Mouse (Mus musculus) gastrocnemius, postnatal 25 days (tissue): Measurements from ENCODE around the gene Lrfn1. TPM values are rescaled to one million over a fixed set of nuclear protein-coding genes. Genes with fewer than 3 reads are reported as not detected.
"Not testable (repeated sequence)": the region's sequence is repeated elsewhere in the genome, so short reads cannot be mapped to it uniquely, and the experiment has no call there.

Source experiments
- DNase-seq: peaks from one replicate; pipeline ENCODE4 v3.0.0; 2022
- total RNA-seq, 2 experiments: library from RNA; stranded (reverse); gene quantifications; 1 replicate in 1 of 2; 2 replicates in 1 of 2; pipeline ENCODE4 v1.2.3; 2021

Lrfn1 gene
- total RNA-seq, 2 experiments from 2014 or later = 0.23 to 0.38 TPM

DNA sequence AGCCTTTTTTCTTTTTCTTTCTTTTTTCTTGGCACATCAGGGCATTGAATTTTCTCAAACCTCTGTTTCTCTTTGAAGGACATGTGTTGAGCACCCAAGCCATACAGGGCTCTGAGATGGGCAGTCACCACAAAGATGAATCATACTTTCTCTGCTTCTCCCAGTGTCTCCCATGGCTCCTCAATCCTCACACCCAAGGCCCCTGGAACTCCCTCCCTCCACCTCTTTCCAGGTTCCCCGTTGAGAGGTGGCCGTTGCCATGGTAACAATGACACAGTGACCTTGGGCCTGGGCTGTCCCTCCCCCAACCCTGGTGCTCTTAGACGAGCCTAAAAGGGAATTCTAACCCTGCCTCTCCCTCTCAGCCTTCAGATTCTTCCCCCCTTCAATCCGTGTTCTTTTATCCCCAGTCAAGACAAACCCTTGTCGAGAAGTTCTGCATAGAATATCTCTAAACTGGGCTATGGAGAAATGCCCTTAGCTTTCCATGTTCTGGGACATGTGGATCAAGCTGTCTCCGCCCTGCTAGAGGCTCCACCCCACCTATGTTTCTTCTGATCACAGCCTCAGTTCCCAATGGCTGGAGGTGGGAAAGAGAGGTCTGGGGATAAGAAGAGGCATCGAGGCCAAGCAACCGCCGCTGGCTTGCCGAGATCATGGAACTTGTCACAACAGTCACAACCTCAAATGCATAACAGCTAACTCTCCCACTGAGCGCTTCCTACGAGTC, 4.5 kb upstream of the Lrfn1 start:
- no peak for DNase-seq

DNA sequence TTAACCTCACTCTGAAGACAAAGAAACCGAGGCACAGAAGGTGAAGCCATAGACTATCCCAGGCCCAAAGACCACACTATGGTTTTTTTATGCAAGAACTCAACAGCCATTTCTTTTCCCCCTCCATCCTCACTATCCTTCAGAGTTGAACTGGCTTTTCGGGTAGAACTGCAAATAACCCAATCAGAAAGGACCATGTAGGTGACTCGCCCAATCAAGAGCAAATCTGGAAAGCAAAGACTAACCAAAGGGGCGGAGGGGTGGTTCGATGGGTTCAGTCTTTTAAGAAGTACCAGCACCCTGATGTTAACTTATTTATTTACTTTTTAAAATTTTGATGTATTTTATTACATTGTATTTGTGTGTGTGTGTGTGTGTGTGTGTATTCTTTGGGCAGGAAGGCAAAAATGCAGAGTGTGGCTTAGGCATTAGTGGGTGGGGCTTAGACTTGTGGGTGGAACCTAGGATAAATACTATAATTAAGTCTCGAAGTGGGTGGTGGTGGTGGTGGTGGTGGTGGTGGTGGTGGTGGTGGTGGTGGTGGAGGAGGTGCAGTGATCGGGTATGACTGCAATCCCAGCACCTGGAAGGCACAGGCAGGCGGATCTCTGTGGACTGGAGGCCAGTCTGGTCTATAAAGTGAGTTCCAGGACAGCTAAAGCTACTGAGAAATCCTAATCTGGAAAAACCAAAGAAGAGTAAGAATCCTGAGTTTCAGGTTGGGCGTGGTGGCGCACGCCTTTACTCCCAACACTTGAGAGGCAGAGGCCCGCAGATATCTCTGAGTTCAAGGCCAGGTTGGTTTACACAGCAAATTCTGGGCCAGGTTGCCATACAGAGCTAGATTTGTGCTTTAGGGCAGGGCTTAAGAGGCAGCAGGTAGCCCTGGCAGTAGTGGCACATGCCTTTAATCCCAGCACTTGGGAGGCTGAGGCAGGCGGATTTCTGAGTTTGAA, 3.6 kb upstream of the Lrfn1 start:
- no peak for DNase-seq

DNA sequence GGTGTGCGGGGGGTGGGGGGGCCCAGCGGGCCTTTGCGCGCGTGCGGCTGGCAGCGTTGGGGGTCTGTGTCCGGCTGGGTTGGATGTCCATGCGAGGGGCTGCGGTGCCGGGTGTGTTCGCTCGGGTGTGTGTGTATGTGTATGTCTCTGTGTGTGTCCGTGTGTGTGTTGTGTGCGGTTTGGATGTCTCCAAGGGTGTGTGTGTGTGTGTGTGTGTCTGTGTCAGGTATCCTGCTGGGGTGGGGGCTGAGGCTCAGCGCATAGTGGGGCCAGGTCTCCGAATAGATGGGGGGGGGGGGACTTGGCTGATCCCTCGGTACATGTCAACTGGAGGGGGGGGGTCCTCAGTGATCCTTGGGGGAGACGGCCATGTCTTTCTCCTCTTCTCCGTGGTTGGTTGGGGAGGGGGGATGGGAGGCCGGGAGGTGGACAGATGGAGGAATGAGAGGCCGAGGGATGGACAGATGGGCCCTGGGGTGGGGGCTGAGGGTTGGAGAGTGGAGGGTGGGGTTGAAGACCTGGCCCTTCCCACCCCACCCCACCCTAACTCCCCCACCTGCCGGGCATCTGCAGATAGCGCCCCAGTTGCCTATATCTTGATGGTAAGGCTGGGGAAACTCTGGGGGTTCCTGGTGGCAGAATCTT, 703 bp downstream of the Lrfn1 start:
- DNase-seq = no peak

DNA sequence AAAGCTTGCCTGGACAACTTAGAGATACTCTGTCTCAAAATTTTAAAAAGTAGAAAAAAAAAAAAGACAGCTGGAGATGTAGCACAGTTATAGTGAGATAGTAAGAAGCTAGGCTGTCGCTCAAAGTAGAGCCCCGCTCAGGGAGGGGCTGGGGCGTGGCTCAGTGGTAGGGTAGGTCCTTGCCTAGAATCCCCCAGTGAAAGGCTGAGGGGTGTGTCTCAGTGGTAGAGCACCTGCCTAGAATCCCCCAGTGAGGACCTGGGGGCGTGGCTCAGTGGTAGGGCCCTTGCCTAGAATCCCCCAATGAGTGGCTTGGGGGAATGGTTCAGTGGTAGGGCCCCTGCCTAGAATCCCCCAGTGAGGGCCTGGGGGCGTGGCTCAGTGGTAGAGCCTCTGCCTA, 8.6 kb downstream of the Lrfn1 start:
- DNase-seq = no peak

DNA sequence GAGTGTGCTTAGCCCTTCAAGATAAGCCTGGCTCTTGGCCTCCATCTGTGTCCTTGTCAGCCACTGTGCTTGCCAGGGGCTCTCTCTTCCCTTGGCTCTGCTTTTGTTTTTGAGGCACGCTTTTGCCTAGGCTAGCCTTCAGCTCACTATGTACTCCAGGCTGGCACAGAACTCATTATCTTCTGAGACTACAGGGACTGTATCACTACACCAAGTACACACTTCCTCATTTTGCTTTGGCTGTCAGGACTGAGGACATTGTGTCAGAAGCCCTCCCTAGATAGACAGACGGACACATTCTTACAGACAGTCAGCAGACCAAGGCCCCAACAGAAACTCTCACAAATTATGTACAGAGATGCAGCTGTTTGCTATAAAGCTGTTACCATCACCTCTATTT, 11.0 kb downstream of the Lrfn1 start:
- no peak for DNase-seq

DNA sequence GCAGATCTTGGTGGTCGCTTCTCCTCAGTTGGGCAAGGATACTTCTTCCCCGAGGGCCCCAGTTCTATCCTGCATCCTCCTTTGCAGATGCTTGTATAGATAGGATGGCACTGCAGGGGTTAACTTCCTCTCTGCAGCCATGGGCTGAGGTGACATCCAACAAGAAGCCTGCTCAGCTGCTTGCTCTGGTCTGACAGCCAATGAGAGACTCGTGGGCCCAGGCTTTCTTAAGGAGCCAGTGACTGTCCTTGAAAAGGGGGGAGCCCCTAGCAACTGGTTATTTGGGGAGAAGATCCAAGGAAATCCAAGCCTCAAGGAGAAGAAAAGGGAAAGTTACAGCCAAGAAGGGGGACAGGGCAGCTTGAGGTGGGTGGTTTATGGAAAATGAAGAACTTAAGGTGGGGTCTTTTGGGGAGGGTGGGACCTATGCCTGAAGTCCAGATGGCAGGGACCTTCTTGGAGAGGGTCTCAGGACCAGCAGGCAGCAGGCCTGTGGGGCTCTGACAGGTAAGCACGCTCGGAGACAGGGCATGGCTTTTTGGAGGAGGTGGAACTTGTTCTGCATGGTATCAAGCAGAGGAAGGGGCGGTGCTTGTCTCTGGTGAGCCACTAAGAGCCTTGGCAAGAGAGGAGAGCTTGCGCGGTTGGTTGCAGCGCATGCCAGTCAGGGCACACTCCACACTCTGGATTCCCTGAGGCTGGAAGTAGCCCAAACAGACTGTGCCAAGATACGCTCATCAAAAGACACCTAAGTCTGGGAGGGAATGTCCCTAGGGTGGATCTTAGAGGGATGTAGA, 12.8 kb downstream of the Lrfn1 start:
- no peak for DNase-seq

DNA sequence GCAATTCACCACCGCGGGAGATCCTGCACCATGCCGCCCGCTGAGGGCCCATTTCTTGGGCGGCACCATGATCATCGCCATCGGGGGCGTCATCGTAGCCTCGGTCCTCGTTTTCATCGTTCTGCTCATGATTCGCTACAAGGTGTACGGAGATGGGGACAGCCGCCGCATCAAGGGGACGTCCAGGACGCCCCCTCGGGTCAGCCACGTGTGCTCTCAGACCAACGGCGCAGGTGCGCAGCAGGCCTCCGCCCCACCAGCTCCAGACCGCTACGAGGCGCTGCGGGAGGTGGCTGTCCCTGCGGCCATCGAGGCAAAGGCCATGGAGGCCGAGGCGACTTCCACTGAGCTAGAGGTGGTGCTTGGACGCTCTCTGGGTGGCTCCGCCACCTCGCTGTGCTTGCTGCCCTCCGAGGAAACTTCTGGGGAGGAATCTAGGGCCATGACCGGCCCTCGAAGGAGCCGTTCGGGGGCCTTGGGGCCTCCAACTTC, 15.0 kb downstream of the Lrfn1 start:
- DNase-seq = no peak

DNA sequence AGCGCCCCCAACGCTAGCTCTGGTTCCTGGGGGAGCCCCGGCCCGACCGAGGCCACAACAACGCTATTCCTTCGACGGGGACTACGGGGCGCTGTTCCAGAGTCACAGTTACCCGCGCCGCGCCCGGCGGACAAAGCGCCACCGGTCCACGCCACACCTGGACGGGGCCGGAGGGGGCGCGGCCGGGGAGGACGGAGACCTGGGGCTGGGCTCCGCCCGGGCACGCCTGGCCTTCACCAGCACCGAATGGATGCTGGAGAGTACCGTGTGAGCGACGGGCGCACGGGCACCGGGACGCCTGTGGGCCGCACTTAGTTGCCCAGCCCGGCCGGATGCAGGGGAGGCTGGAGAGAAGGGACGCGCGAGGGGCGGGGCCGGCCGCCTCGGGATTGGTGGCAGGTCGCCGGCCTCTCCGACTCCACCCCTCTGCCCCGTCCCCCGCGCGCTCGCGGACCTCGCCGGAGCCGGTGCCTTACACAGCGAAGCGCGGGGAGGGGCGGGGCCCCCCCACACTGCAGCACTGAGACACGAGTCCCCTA, 15.5 kb downstream of the Lrfn1 start:
- DNase-seq = peak; percentile 19

DNA sequence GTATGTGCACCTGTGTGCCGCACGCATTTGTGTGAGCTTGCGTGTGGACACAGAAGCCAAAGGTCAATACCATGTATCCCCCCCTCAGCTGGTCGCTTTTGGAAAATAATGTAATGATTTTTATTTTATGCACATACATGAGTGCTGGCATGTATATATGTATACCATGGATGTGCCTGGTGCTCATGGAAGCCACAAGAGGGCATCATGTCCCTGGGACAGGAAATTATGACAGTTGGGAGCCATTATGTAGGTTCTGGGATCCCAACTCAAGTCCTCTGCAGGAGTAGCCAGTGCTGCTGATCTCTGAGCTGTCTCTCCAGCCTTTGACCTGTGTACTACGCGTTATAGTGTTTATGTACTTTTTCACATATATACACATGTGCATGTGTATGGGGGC, 24.4 kb downstream of the Lrfn1 start:
- no peak for DNase-seq

DNA sequence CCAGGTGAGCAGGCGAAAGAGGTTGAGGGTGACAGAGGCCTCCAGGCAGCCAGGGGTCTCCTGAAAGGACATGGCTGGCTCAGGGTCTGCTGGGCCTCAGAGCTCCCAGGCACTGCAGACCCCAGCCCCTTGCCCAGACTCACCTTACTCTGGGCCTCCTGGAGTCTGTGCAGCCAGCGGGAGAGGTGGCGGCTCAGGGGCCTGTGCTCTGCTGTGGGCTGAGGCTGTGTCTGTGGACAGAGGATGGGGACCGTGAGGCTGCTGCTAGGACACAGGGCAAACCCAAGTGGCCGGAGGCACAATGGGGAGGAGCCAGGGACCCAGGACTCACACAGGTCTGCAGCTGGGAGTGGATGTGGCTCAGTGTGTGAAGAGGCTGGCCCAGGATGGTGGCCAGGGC, 25.6 kb downstream of the Lrfn1 start:
- no peak for DNase-seq

DNA sequence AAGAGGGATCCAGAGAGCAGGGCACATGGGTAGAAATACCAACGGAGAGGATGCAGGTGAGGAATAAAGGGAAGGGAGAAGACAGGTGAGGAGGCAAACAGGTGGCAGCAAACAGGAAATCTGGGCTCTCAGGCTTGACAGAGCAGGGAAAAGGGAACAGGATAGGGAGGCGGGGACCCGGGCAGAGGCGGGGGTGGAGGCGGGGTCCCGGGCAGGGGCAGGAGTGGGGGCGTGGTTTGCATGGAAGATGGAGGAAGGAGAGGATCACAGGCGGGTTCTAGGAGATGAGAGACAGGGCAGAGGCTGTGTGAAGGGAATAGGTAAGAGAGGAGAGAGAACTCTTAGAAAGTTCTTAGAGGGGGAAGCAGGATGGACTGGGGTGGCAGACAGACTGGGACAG, 27.1 kb downstream of the Lrfn1 start:
- no peak for DNase-seq

DNA sequence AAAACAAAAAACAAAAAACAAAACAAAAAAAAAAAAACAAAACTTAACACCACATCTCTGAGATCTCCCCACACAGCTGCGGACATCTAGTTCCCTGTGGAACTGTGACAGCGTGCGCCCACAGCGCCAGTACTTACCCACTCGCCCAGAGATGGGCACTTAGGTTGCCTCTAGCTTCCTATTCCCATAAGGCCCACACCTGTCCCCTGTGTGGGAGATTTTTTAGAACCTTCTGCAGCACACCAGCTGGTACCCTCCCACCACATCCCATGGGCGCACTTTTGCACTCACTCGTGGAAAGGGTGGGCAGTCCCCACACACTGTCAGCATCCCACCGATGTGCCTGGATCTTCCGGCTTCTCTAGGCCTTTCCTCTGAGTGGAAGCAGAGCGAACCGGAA, 31.1 kb downstream of the Lrfn1 start:
- DNase-seq = no peak

DNA sequence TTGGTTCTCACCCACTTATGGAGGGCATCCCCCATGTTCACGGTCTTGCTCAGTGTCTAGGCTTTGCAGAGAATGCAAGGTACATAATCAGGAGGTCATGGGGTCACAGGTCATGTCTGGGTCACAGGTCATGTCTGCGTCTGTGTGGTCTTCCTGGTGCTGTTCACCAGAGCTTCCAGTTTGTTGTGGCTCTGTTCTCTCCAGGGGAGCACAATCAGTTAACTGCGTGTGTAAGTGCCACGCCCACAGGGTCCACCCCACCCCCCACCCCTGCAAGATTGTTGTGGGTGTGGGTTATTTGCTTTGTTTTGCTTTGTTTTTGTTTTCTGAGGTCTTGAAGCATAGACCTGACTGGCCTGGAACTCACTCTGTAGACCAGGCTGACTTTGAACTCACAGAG, 32.4 kb downstream of the Lrfn1 start:
- DNase-seq = no peak

DNA sequence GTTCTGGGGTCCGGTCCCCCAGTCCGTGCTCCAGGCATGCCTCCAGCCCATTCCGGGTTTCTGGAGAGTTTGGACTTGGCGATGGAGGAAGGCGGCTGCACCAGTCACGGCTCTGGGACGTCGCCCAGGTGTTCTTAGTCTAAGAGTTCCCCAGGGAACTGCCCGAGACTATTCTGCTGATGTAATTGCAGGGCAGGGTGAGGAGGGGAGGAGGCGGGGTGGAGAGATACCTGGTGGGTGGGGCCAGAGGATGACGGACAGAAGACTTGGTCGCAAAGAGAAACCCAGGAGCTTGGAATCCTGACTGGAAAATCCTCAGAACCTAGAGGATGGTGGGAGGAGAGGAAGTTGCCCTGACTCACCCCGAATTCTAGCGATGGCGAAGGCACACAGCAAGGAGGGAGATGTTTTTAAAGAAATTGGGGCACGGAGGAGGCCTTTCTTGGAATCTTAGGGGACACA, 36.3 kb downstream of the Lrfn1 start:
- DNase-seq = no peak

DNA sequence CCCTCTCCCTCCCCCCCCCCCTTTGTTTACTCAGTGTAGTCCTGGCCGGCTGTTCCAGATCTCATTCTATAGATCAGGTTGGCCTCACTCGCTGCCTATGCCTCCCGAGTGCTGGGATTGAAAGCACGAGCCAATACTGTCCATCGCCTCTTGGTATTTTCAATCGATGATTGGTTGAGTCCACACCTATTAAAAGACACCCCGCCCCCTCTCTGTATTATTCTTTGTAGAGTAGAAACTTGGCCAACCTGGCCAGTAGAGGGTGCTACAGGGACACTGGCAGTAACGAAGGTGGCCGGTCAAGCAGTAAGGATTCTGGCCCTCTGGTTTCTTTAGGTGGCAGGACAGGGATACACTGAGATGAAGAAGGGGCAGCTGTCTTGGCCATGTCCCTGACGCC, 38.6 kb downstream of the Lrfn1 start:
- DNase-seq = no peak

DNA sequence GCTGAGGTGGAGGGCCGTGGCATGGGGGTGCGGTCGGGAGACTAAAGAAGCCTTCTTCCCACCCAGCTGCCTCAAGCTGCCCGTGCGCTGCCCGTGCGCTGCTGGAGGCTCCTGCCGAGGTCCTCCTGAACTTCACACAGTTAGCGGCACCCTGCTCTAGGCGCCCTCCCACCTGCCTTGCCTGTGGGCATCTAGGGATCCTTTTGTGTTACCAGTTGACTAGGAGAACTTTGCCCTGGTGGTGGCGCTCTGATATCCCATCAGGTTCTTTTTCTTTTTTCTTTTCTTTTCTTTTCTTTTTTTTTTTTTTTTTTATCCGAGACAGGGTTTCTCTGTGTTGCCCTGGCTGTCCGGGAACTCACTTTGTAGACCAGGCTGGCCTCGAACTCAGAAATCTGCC, 39.1 kb downstream of the Lrfn1 start:
- DNase-seq = no peak

DNA sequence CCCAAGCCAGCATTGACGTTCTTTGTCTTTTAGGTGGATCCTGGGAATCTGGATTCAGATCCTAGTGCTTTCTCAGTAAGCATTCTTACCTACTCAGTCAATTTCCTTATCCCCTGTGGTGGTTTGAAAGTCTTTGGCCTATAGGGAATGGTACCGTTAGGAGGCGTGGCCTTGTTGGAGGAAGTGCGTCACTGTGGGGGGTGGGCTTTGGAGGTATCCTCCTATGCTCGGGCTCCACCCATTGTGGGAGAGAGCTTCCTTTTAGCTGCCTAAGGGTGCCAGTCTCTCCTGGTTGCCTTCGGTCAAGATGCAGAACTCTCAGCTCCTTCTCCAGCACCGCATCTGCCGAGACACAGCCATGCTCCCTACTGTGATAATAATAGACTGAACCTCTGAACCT, 40.5 kb downstream of the Lrfn1 start:
- DNase-seq = no peak

DNA sequence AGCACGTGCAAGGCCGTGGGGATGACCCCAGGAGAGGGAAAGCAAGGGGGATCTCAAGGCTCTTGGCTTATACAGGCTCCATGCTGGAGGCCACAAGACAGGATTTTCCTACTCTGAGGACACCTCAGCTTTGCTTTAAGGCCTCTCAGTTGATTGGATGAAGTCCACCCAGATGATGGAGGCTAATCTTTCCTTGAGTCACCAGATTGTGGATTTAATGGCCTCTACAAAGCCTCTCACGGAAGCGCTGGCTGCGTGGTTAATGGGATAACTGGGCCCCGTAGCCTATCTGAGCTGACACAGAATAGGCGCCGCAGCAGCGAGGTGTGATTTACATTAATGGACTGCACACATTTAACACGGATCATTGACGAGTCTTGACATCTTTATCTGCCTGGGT, 43.6 kb downstream of the Lrfn1 start:
- no peak for DNase-seq

DNA sequence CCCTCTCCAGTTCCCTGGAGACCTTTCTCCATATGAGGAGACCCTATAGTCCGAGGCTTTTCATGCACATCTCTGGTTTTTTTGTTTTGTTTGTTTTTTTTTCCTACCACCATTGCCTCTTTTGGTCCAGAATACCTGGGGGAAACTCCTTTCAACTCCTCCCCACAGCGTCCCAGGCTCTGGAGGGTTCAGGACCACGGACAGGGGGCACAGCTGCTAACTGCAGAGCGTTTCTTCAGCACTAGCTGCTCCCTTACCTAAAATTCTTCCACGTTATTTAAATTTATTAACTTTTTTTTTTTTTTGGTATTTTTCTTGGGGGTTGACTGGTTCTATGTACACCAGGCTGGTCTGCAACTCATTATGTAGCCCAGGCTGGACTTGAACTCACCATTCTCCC, 53.8 kb downstream of the Lrfn1 start:
- DNase-seq = no peak

DNA sequence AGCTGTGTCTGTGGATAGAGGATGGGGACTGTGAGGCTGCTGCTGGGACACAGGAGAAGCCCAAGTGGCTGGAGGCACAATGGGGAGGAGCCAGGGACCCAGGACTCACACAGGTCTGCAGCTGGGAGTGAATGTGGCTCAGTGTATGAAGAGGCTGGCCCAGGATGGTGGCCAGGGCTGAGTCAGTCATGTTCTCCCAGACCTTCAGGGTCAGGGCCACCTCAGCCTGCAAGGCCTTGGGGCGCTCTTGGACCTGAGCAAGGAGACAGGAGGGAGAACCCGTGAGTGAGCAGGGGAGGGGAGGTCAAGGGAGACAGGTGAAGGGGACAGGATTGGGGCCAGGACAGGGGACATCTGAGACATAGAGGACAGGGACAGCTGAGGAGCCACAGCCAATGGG, 57.3 kb downstream of the Lrfn1 start:
- not testable (repeated sequence) for DNase-seq

DNA sequence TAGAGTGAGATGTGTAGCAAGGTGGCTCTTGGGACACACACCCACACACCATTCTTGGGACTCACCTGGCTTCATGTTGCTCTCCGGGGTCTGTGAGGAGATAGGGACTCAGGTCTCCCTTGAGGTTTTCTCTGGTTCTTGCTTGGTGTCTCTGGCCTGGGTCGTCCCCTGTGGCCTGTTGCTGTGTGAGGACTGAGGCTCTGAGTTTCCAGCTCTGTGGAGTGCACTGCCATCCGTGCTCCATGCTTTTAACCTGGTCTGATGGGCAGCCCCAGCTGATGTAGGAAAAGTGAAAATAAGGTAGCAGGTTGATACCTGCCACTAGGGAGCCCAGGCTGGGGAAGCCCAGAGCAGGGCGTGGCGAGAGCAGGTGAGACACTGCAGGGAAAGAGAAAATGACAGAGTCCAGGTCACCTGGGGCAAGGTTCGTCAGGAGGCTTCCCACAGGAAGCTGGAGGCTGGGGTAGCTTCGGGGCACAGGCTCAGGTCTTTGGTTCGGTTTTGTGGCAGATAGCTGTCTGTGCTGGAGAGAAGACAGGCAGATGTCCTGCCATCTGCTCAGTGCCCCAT, 58.7 kb downstream of the Lrfn1 start, which contains the start of gene Ifnl2:
Gene Ifnl2 (minus strand): TSS at position 51 of the 570 bp plus-strand sequence.
- DNase-seq = not testable (repeated sequence)
